Mouse (Mus musculus): ENCODE data around the gene Ltv1. TPM values are rescaled to one million over a fixed set of nuclear protein-coding genes. Genes with fewer than 3 reads are reported as not detected.
"Not testable (repeated sequence)": the region's sequence is repeated elsewhere in the genome, so short reads cannot be mapped to it uniquely, and the experiment has no call there.

The Ltv1 gene
- total RNA-seq, 2 experiments from 2014 or later: 69.3 to 91.4 TPM

DNA sequence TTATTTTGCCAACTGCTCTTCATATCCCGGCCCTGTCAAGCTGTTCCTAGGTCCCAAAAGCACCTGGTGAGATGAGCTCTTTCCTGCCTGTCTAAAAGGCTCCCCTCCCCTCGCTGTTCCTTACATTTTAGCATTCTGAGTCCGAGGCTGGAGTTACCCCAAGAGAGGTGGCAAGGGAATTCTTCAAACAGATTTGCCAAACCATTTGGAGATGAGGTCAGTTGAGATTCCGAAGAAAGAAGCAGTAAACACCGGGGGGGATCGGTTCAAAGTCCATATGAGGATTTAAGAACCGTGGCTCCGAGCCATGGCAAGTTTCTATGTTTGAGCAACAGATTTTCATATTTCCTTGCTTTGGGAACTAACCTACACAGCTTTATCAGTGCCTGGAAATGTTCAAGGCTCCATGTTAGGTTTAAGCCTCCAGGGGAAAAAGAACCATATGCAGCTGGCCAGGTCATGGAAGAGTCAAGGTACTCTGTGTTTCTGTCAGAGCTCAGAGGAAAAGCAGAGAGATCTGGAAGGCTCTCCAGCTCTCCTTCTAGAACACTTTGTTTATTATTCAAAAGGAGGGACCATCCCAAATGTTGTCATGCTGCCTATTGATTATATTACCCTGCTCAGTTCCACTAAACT is 4.0 kb upstream of the Ltv1 start:
- ATAC-seq (replicated peaks; ENCODE audit: poor library complexity): no peak

DNA sequence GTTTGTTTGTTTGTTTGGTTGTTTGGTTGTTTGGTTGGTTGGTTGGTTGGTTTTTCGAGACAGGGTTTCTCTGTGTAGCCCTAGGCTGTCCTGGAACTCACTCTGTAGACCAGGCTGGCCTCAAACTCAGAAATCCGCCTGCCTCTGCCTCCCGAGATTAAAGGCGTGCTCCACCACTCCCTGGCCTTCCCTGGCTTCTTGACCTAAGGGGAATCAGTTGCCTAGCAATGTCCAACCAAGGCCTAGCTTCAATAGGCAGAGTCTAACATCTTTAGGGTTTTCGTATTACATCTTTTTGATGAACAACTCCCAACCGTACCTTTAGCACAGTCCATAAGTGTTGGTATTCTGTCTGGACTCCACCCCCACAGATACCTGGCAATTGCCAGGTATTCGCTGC is 528 bp upstream of the Ltv1 start:
- not testable (repeated sequence) for ATAC-seq (replicated peaks; ENCODE audit: poor library complexity)

DNA sequence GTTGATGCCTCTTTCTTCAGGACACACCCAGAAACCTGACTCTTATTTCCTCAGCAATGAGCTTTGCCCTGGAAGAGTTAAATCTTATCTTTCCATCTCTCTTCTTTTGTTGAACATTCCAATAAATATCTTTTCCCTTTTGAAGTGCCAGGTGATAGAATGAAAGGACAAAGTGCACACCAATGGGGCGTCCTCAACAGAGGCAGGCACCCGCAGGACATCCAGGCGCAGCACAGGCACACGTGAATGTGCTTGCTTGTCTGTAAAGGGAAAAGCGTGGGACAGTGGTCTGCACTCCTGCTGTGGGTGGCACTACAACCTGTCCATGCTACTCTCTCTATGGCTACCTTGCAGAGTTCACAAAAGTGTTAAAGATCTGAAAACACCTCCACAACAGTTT is 3.1 kb downstream of the Ltv1 start:
- no peak for ATAC-seq (replicated peaks; ENCODE audit: poor library complexity)

DNA sequence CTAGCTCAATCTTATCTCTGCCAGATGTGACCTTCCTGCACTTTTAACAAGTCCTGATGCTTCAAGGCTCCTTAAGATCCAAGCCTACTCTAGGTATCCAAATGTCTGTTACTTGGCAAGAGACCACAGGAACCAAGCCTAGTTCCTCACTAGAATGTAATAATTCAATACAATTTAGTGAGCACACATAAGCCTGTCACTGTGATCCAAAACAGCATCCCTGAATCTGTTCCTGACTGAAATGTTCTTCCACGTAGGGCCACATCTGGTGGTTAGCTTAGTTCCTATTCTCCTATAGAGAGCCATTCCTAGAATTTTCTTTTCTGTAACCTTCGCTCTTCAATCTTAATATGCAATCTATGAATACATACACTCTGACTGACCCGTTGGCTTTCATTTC is 6.2 kb downstream of the Ltv1 start:
- no peak for ATAC-seq (replicated peaks; ENCODE audit: poor library complexity)

DNA sequence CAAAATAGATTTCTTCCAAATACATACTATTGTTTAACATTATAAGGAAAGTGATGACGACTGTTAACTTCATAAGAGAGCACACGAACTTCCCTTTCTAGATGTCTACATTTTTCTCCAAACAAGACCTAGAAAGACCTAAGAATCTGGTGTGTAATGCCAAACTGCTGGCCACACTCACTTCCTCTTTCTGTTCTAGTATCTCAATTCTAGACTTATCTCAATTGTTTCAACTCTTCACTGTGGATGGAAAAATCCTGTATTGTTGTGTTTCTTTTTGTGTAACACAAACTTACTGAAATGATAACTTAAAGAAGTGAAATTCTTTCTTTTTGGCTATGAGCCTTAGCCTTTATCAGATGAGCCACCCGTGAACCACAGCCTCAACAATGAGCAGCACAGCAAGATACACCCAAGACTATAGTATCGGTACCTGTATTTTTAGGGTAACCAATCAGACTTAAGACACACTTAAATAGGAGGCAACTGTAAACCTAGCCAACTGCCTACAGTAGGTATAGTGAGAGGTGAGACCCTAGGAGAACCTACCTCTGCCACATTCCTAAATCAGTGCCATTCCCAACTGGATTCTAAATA is 8.7 kb downstream of the Ltv1 start:
- ATAC-seq (replicated peaks; ENCODE audit: poor library complexity): peak; percentile 86

DNA sequence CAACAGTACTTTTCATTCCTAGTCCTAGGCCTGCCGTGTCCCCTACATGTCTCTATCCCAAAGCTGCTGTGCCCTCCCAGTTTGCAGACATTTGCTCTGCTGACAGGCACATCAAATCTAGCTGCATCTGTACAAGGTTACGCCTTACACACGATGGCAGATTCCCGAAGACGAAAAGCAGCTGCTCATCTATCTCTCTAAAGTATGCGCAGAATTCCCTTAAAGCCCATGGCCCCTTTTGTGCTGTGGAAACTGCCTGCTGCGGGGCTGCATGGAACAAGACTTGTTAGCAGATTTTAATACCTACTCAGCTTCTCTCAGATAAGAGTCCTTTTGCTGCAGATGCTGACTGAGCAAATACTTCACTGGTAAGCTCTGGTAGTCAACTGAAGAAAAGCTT is 12.8 kb downstream of the Ltv1 start:
- ATAC-seq (replicated peaks; ENCODE audit: poor library complexity): no peak

DNA sequence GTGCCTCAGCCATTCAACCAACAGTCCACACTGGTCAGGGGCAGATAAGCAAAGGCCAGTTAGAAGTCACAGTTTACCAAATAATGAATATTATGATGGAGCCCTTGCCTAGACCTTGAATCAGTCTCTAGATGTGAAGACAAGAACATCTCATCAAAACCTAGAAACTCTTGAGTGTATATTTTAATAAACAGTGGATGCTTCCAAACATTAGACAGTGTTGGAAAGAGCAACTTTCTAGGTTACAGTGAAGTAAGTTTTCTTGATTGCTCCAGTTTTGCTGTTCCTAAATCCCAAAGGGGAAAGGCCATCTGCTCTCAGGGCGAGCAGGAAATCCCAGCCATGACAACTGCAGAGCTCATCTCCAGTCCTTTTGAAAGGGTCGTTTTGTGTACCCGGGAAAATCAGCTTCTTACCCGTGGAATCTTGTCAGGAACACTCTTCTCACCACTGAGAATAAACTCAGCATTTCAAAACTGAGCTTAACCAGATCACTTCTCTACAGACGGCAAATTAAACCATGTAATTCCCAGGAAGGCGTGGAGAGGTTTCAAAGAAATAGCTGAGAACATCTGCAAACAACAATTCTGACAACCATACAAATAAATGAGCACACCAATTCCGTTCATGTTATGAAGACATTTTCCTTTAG is 14.9 kb downstream of the Ltv1 start, which contains the start of gene Zc2hc1b:
Gene Zc2hc1b (minus strand): TSS at position 51 of the 652 bp plus-strand sequence.
- ATAC-seq (replicated peaks; ENCODE audit: poor library complexity): no peak

DNA sequence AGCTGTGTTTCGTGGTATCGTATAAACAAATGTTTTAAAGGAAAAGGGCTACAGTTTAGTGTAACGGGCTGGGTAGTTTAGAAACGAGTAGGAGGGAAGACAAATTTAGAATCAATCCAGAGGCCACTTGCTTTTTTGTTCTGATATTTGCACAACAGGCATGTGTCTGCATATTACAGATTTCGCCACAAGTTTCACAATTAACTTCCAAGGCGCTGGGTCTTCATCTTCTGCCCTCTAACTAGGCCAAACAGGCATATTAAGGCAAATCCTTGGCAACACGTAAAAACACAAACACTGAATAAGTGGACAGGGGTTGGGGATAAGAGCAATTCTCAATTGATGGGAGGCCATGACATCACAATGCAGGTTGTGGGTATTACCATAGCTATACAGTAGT is 17.1 kb downstream of the Ltv1 start:
- ATAC-seq (replicated peaks; ENCODE audit: poor library complexity): peak; percentile 62

DNA sequence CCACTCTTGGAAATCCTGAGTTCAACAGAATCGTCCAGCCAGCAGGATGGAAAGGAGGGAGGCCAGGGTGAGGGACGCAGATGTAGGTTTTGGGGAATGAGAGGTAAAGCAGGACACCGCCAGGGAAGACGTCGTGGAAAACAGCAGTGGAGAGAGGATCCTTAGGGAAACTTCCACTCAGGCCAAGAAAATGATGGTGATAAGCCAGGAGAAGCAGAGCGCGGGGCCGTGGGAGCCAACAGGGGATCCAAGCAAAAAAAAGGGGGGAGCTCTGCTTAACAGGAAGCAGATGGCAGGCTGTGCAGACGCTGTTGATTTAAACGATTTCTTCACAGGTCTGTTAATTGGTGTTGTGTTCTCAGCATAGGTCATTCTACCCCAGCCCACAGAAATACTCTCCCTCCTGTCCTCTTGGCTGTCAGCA is 20.2 kb downstream of the Ltv1 start:
- peak; percentile 77 for ATAC-seq (replicated peaks; ENCODE audit: poor library complexity)

DNA sequence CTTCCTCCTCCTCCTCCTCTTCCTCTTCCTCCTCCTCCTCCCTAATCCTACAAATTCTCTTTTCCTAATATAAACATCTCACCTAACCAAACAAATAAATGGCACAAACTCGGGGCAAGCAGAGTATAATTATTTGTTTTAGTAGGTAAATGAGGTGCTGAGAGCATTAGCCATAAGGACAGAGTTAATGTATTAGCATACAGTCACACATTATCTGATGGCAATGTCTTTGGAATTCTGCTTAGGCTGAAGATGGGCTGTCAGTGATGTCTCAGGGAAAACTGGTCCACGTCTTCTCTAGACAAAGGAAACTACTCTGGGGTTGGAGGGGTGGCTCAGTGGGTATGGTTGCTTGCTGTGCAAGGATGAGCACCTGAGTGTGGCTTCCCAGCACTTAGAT is 21.5 kb downstream of the Ltv1 start:
- no peak for ATAC-seq (replicated peaks; ENCODE audit: poor library complexity)

DNA sequence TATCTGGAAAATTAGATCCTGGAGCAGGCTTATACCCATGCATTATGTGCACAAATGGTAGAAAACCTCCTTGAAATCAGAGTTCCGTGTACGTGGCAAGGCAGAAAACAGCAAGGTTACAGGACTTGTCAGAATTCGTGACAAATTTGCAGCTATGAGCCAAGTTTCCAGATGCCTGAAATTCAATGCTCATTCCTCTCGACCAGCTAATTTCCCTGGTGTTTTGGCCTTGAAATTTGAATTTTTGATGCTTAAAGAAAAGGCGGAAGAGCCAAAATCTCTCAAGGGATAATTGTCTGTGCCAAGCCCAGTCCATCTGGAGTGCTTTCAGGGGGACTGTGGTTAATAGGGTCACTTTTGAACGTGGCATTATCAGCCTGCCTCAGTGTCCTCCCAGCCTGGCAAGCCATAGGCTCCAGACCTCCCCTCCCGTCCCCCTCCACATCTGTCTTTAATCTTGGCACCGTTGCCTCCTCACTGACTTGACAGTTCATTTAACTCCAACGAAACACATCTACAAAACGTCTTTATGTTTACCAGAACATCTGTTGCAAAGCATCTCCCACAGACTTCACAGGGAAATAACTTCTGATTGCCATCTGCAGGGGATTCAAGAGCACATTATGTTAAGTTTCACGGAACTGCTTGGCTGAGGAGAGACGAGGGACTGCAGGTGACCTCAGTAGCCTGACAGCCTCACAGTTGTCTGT is 22.1 kb downstream of the Ltv1 start:
- ATAC-seq (replicated peaks; ENCODE audit: poor library complexity): no peak

DNA sequence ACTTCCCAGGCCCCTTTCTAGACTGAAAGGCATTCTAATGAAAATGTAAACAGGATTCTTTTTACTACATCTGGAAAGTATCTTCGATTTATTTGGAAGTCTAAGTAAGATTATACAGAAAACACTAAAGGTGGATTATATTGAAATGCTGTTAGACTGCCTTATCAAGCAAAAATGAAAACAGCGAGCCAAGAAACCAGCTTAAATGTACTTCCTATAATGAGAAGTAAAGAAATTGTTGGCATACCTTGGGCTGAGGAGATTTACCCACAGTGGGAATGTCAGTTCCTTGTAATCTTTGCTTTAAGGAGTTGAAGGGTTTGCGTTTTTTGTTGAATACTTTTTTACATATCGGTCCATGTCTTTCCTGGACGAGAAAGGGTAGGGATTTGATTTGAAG is 24.5 kb downstream of the Ltv1 start:
- no peak for ATAC-seq (replicated peaks; ENCODE audit: poor library complexity)

DNA sequence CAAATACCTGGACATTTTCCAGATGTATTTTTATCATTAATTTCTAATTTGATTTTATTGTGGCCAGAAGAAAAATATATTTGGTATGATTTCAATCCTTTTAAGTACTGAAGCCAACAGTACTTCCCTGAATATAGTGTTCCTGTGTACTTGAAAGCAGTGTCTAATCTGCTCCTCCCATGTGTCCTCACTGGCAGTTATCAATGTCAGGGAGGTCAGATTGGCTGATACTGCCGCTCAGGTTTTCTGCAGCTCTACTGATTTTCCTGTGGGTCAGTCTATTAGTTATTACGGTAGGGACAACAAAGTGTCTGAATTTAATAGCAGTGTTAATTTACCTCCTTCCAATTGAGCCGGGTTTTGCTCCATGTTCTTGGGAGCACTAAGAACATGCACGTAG is 30.9 kb downstream of the Ltv1 start:
- peak; percentile 46; the same call in 1 of the 2 replicates for ATAC-seq (replicated peaks; ENCODE audit: poor library complexity)

DNA sequence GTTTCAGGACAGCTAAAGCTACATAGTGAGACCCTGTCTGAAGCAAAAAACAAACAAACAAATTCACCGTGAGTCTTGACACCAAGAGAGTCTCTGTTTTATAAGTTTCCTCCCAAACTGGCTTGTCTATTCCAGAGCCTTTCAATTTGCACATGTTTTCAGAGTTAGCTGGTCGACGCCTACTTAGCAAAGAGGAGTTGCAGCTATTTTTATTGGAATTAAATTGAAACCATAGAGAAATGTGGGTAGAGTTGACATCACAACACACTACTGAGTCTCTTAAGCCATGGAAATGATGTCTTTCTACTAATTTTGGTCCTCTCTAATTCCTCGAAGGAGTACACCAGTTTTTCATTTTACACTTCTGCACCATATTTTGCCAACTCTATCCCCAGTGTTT is 32.1 kb downstream of the Ltv1 start:
- no peak for ATAC-seq (replicated peaks; ENCODE audit: poor library complexity)

DNA sequence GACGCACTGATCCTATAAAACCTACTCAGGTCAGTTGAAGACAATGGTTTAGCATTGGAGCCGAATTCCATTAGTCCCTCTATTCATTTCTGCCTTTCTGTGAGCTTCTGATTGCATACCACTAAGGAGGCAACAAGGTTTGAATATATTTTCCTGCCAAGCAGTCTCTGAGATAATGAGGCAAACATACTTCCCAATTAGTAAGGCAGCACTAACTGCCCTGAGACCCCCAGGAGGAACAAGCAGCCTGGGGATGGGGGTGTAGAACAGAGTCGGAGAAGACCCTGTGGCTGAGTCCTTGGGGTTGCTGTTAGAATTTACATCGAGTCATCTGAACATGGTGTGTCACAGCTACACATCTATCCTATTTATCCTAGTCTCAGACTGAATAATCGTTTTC is 37.6 kb downstream of the Ltv1 start:
- no peak for ATAC-seq (replicated peaks; ENCODE audit: poor library complexity)

DNA sequence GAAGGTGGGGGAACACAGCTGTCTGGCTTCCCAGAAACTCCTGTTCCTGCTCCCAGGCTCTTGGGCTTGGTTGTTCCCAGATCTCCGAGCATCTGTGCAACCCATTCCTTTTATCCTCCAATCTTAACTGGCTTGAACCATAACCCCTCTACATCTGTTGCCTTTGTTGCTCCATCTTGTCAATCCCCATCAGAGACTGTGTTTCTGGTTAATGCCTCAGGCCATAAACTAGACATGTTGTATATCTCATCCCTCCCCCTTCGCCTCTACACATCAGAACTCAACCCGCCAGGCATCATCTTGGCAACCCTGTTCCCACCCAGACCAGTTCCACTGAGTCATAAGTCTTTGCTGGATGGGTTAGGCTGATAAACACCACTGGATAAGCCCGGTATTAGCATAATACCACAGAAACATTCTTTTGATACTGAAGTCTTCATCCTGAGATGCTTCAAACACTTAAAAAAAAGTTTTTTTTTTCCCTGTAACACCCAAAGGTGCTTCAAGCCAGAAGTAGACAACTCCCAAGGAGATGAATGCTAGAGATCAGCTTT is 40.1 kb downstream of the Ltv1 start:
- no peak for ATAC-seq (replicated peaks; ENCODE audit: poor library complexity)

DNA sequence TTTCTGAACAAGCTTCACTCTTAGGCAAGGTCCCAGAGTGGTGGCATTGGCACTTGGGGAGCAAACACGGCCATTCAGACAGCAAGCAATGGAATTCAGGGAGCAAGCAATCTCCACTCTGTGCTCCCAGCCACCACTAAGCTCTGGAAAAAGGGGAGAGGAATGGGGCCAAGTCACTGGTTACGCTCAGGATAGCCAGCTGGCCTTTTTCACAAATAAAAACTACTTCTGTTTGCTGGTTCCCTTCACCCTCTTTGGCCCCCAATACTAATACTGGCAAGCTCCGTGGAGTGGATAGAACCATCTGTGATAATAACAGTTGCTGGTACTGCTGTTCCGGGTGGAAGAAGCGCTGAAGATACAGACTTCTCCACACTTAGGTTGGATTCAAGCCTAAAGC is 41.6 kb downstream of the Ltv1 start:
- no peak for ATAC-seq (replicated peaks; ENCODE audit: poor library complexity)

DNA sequence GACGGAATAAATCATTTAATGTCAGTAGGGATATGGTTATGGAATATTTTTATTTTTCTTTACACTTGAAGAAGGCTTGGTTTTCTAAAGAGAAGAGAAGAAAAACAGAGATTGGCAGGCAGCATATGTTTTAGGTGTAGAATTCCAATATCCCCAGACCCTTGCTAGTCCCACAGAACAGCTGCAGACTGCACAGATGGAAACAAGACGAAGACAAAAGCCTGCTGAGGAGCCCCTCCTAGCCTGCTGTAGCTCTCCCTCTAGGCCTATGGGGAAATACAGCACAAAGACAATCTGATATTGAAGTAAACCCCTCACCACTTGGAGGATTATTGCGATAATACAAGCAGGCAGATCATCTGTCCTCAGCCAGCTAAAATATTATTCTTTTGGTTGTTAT is 42.5 kb downstream of the Ltv1 start:
- ATAC-seq (replicated peaks; ENCODE audit: poor library complexity): no peak

DNA sequence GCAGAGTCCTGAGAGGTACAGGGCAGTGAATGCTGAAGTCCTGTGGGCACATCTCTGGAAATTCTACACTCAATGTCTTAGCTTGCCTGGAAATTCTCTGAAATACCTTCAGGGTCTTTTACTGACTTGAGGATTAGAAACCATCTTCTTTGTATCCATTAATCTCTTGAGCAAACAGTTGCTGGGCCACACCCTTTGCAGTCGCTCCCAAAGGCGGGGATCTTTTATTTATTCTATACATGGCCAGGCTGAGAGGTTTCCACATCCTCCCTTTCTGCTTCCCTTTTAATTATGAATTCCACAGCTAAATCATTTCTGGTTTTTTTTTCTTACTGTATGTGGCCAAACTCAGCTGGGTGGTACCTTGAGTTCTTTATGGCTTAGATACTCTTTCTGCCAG is 52.5 kb downstream of the Ltv1 start:
- ATAC-seq (replicated peaks; ENCODE audit: poor library complexity): no peak

DNA sequence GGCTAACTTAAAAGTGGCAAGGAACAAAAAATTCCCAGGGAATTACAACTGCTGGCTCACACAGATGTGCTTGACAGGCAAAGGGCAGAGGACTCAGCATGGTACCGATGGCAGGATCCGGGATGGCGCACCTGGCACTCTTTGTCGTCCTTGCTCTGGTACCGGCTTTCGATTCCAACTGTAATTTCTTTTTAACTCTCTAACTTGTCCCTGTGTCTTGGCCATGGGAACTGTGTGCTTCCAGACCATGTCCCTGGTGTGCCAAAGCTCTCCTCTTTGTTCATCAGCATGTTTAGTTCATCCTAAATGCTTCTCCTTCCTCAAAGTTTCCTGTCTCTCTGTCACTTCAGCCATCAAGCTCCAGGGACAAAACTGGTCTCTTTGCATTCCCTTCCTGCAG is 55.1 kb downstream of the Ltv1 start:
- no peak for ATAC-seq (replicated peaks; ENCODE audit: poor library complexity)

DNA sequence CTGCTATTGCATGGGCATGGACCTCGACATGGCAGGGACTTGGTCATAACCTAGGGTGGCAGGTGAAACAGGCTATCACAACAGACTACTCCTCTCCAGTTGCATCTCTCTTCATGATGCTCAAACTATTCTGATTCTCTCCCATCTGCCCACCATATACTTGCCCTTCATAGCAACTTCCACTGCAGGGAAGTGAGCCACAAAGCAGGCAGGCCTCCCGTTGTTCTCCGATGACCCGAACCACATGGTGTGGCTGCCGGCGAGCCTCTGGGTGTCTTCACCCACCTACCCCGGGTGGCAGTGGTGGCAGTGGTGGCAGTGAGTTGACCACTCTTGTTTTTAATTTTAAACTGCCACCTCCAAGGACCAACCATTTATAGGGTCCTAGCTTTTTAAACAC is 57.2 kb downstream of the Ltv1 start:
- no peak for ATAC-seq (replicated peaks; ENCODE audit: poor library complexity)

DNA sequence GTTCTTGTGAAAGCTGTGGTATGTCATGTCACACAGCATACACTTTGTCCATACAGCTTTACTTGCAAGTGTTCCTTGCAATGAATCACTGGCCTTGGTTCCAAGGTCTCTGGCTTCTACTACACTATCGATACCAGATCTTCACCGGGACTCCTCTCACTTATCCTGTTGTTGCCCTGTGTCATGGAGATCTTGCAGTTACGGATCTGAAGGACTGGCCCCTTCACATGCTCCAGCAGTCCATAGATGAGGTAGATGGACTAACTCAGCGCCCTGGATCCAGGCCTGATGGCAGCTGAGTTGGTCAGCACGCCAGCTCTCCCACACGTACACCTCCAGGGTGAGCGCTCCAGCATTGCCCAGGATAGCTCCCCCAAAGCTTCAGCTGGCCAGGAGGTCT is 57.7 kb downstream of the Ltv1 start:
- no peak for ATAC-seq (replicated peaks; ENCODE audit: poor library complexity)

All from megakaryocyte progenitor cell, adult 5-6 weeks (primary cell).